Mouse (Mus musculus): ENCODE data around the gene Krt72. TPM values are rescaled to one million over a fixed set of nuclear protein-coding genes. Genes with fewer than 3 reads are reported as not detected.

Krt72 gene
- polyA plus RNA-seq, 1 experiment from 2014 or later, result not detected

- Histone ChIP-seq H3K4me1 (replicated peaks; ENCODE audit: control insufficient read depth, insufficient read depth, low read length) (no peaks in the 10 kb centered on the region), H3K9me3 (ENCODE audit: control insufficient read depth) (no peaks in the 10 kb centered on the region), H3K36me3 (ENCODE audit: control insufficient read depth, insufficient read depth) (no peaks in the 10 kb centered on the region), H3K27me3 (replicated peaks; ENCODE audit: control insufficient read depth, insufficient read depth, low read length) (no peaks in the 10 kb centered on the region), H3K4me3 (ENCODE audit: low read depth, low read length) (no peak overlapping the region), H3K27ac (ENCODE audit: low read depth, low read length) (no peak overlapping the region), H3K4me2 (replicated peaks; ENCODE audit: low read depth) (no peak overlapping the region), H3K9ac (ENCODE audit: low read depth, low read length) (no peak overlapping the region)
- TF ChIP-seq CTCF (IDR thresholded peaks at IDR 0.05; ENCODE audit: low read depth), result no peak
- no peak for ATAC-seq
- WGBS, result 27% methylated on average over 8 of the region's 8 CpGs
These were observed 16.0 kb downstream of the Krt72 start for GRCm38 (mm10) chr15:101770226-101770625.

- H3K4me2 ChIP-seq (replicated peaks; ENCODE audit: low read depth), result no peak within 1 kb of the TSS
- H3K36me3 ChIP-seq (ENCODE audit: control insufficient read depth, insufficient read depth), result no peaks in the 10 kb centered on the region
- H3K9ac ChIP-seq (ENCODE audit: low read depth, low read length), result no peak within 1 kb of the TSS
- no peaks in the 10 kb centered on the region for H3K27me3 ChIP-seq (replicated peaks; ENCODE audit: control insufficient read depth, insufficient read depth, low read length)
- no peaks in the 10 kb centered on the region for H3K9me3 ChIP-seq (ENCODE audit: control insufficient read depth)
- H3K27ac ChIP-seq (ENCODE audit: low read depth, low read length), result no peak within 1 kb of the TSS
- TF ChIP-seq CTCF (IDR thresholded peaks at IDR 0.05; ENCODE audit: low read depth), result no peak
- H3K4me3 ChIP-seq (ENCODE audit: low read depth, low read length), result no peak within 1 kb of the TSS
- no peak for ATAC-seq
- H3K4me1 ChIP-seq (replicated peaks; ENCODE audit: control insufficient read depth, insufficient read depth, low read length), result no peaks in the 10 kb centered on the region
- 62% methylated on average over 14 of the region's 14 CpGs for whole genome bisulfite sequencing
These were observed 43.5 kb downstream of the Krt72 start, which contains the start of gene Krt71 for GRCm38 (mm10) chr15:101742711-101743110. Gene Krt71, minus strand, starts transcription at chr15:101743109.

- H3K4me3 ChIP-seq (ENCODE audit: low read depth, low read length), result no peak overlapping the region
- no peaks in the 10 kb centered on the region for H3K36me3 ChIP-seq (ENCODE audit: control insufficient read depth, insufficient read depth)
- H3K4me1 ChIP-seq (replicated peaks; ENCODE audit: control insufficient read depth, insufficient read depth, low read length), result no peaks in the 10 kb centered on the region
- no peak overlapping the region for H3K9ac ChIP-seq (ENCODE audit: low read depth, low read length)
- no peak overlapping the region for H3K27ac ChIP-seq (ENCODE audit: low read depth, low read length)
- H3K4me2 ChIP-seq (replicated peaks; ENCODE audit: low read depth), result no peak overlapping the region
- no peaks in the 10 kb centered on the region for H3K27me3 ChIP-seq (replicated peaks; ENCODE audit: control insufficient read depth, insufficient read depth, low read length)
- WGBS, result 65% methylated on average over 7 of the region's 7 CpGs
- TF ChIP-seq CTCF (IDR thresholded peaks at IDR 0.05; ENCODE audit: low read depth), result no peak
- H3K9me3 ChIP-seq (ENCODE audit: control insufficient read depth), result no peaks in the 10 kb centered on the region
- no peak for ATAC-seq
These were observed 48.5 kb downstream of the Krt72 start for GRCm38 (mm10) chr15:101737786-101738185.

GRCm38 (mm10) chr15:101730653-101731052, 55.6 kb downstream of the Krt72 start:
- ATAC-seq, result no peak
- H3K4me1 ChIP-seq (replicated peaks; ENCODE audit: control insufficient read depth, insufficient read depth, low read length), result no peaks in the 10 kb centered on the region
- H3K9ac ChIP-seq (ENCODE audit: low read depth, low read length), result no peak overlapping the region
- no peak overlapping the region for H3K27ac ChIP-seq (ENCODE audit: low read depth, low read length)
- no peak overlapping the region for H3K4me2 ChIP-seq (replicated peaks; ENCODE audit: low read depth)
- no peaks in the 10 kb centered on the region for H3K36me3 ChIP-seq (ENCODE audit: control insufficient read depth, insufficient read depth)
- no peak for TF ChIP-seq CTCF (IDR thresholded peaks at IDR 0.05; ENCODE audit: low read depth)
- no peak overlapping the region for H3K4me3 ChIP-seq (ENCODE audit: low read depth, low read length)
- H3K9me3 ChIP-seq (ENCODE audit: control insufficient read depth), result no peaks in the 10 kb centered on the region
- no peaks in the 10 kb centered on the region for H3K27me3 ChIP-seq (replicated peaks; ENCODE audit: control insufficient read depth, insufficient read depth, low read length)

Other genes with a start within 250 kb of the Krt72 start
- gene Krt82, start 235.8 kb downstream of the Krt72 start, polyA plus RNA-seq (2015; fragmentation: Nextera tagmentation; extraction: Ambion mirVana), result not detected in 2 replicates
- 0.20 and 0.21 TPM in 2 replicates for gene Krt90, start 223.5 kb downstream of the Krt72 start, polyA plus RNA-seq (2015; fragmentation: Nextera tagmentation; extraction: Ambion mirVana)
- not detected in 2 replicates for gene Krt75, start 212.6 kb downstream of the Krt72 start, polyA plus RNA-seq (2015; fragmentation: Nextera tagmentation; extraction: Ambion mirVana)
- 0.07 TPM in 1 of 2 replicates, not detected in the other for gene Gm5414, start 158.3 kb downstream of the Krt72 start, polyA plus RNA-seq (2015; fragmentation: Nextera tagmentation; extraction: Ambion mirVana)
- not detected in 2 replicates for gene Gm5478, start 139.1 kb downstream of the Krt72 start, polyA plus RNA-seq (2015; fragmentation: Nextera tagmentation; extraction: Ambion mirVana)
- gene Krt6b, start 106.2 kb downstream of the Krt72 start, polyA plus RNA-seq (2015; fragmentation: Nextera tagmentation; extraction: Ambion mirVana), result 0.34 TPM in 1 of 2 replicates, not detected in the other
- 0.25 TPM in 2 replicates for gene Krt6a, start 92.2 kb downstream of the Krt72 start, polyA plus RNA-seq (2015; fragmentation: Nextera tagmentation; extraction: Ambion mirVana)
- gene Krt5, start 73.6 kb downstream of the Krt72 start, polyA plus RNA-seq (2015; fragmentation: Nextera tagmentation; extraction: Ambion mirVana), result 0.08 TPM in 1 of 2 replicates, not detected in the other
- gene Krt71, start 43.4 kb downstream of the Krt72 start, polyA plus RNA-seq (2015; fragmentation: Nextera tagmentation; extraction: Ambion mirVana), result not detected in 2 replicates
- not detected in 2 replicates for gene Krt73, start 15.9 kb upstream of the Krt72 start, polyA plus RNA-seq (2015; fragmentation: Nextera tagmentation; extraction: Ambion mirVana)
- gene Krt2, start 31.7 kb upstream of the Krt72 start, polyA plus RNA-seq (2015; fragmentation: Nextera tagmentation; extraction: Ambion mirVana), result not detected in 2 replicates
- gene Krt1, start 64.3 kb upstream of the Krt72 start, polyA plus RNA-seq (2015; fragmentation: Nextera tagmentation; extraction: Ambion mirVana), result 0.50 and 0.55 TPM in 2 replicates
- gene Krt77, start 83.2 kb upstream of the Krt72 start, polyA plus RNA-seq (2015; fragmentation: Nextera tagmentation; extraction: Ambion mirVana), result not detected in 2 replicates
- not detected in 2 replicates for gene Krt76, start 106.5 kb upstream of the Krt72 start, polyA plus RNA-seq (2015; fragmentation: Nextera tagmentation; extraction: Ambion mirVana)
- 0.17 TPM in 1 of 2 replicates, not detected in the other for gene Krt4, start 138.3 kb upstream of the Krt72 start, polyA plus RNA-seq (2015; fragmentation: Nextera tagmentation; extraction: Ambion mirVana)
- gene Krt79, start 153.9 kb upstream of the Krt72 start, polyA plus RNA-seq (2015; fragmentation: Nextera tagmentation; extraction: Ambion mirVana), result 0.21 and 0.27 TPM in 2 replicates
- 0.03 and 0.07 TPM in 2 replicates for gene Krt78, start 167.8 kb upstream of the Krt72 start, polyA plus RNA-seq (2015; fragmentation: Nextera tagmentation; extraction: Ambion mirVana)
- 940 and 1,037 TPM in 2 replicates for gene Krt8, start 218.0 kb upstream of the Krt72 start, polyA plus RNA-seq (2015; fragmentation: Nextera tagmentation; extraction: Ambion mirVana)
- gene Krt18, start 241.7 kb upstream of the Krt72 start, polyA plus RNA-seq (2015; fragmentation: Nextera tagmentation; extraction: Ambion mirVana), result 364 and 368 TPM in 2 replicates